Mouse (Mus musculus) MEL (cell line): ENCODE data around the gene Rps21. TPM values are rescaled to one million over a fixed set of nuclear protein-coding genes. Genes with fewer than 3 reads are reported as not detected.

ENCODE experiments used
- DNase-seq: peaks from one replicate; pipeline ENCODE4 v3.0.0; 2011; ENCODE audit warnings: low read depth, low spot score
- H3K27ac ChIP-seq: 2 replicates; pipeline ENCODE4 v1.5.1; 2012; ENCODE audit warnings: low read depth, mild to moderate bottlenecking, control low read depth, low read length, moderate library complexity; ENCODE audit not compliant: control insufficient read depth
- H3K27me3 ChIP-seq, 2 experiments: fragments of 150-350 bp in 1 of 2; sonication (generic) in 1 of 2; 2 replicates each; pipeline ENCODE4 v1.6.1; 2012; ENCODE audit warnings: low read length in 2 of 2, mild to moderate bottlenecking in 2 of 2, improper control_type of control experiment in 1 of 2, moderate library complexity in 1 of 2; ENCODE audit not compliant: insufficient read depth in 2 of 2, control insufficient read depth in 1 of 2
- H3K36me3 ChIP-seq, 2 experiments: 2 replicates each; pipeline ENCODE4 v1.6.1; 2012 to 2014; ENCODE audit warnings: low read length in 2 of 2, improper control_type of control experiment in 1 of 2, inconsistent platforms in 1 of 2, mild to moderate bottlenecking in 1 of 2; ENCODE audit not compliant: insufficient read depth in 2 of 2, control insufficient read depth in 1 of 2
- H3K4me1 ChIP-seq, 2 experiments: fragments of 150-350 bp in 1 of 2; sonication (generic) in 1 of 2; 2 replicates each; pipeline ENCODE4 v1.6.1; 2012; ENCODE audit warnings: low read length in 2 of 2, improper control_type of control experiment in 1 of 2, mild to moderate bottlenecking in 1 of 2; ENCODE audit not compliant: insufficient read depth in 2 of 2, control insufficient read depth in 1 of 2
- H3K4me3 ChIP-seq, 2 experiments: fragments of 150-350 bp in 1 of 2; sonication (generic) in 1 of 2; 2 replicates each; pipeline ENCODE4 v1.5.1; 2012; ENCODE audit warnings: low read depth in 2 of 2, low read length in 2 of 2, mild to moderate bottlenecking in 2 of 2, moderate library complexity in 2 of 2, control low read depth in 1 of 2, improper control_type of control experiment in 1 of 2; ENCODE audit not compliant: control insufficient read depth in 1 of 2, insufficient read depth in 1 of 2
- H3K79me2 ChIP-seq: 2 replicates; pipeline ENCODE4 v1.6.1; 2012; ENCODE audit warnings: mild to moderate bottlenecking, low read length, moderate library complexity; ENCODE audit not compliant: control insufficient read depth, poor library complexity, insufficient read depth
- H3K9ac ChIP-seq: 2 replicates; pipeline ENCODE4 v1.6.1; 2012; ENCODE audit warnings: low read depth, mild to moderate bottlenecking, control low read depth, low read length, moderate library complexity; ENCODE audit not compliant: control insufficient read depth, poor library complexity, severe bottlenecking
- H3K9me3 ChIP-seq: fragments of 150-350 bp; sonication (generic); replicated peaks from 2 replicates; pipeline ENCODE4 v1.6.1; 2012; ENCODE audit warnings: mild to moderate bottlenecking, low read length, improper control_type of control experiment, moderate library complexity; ENCODE audit not compliant: insufficient read depth
- BHLHE40 ChIP-seq: IDR thresholded peaks from 2 replicates; pipeline ENCODE4 v1.6.1; 2012; ENCODE audit warnings: low read depth, mild to moderate bottlenecking, inconsistent platforms, low read length, improper control_type of control experiment, borderline replicate concordance
- CHD1 ChIP-seq: IDR thresholded peaks from 2 replicates; pipeline ENCODE4 v1.6.1; 2012; ENCODE audit warnings: low read depth, mild to moderate bottlenecking, inconsistent platforms, low read length, improper control_type of control experiment
- CTCF ChIP-seq, 3 experiments: IDR thresholded peaks in 2 of 3; conservative IDR thresholded peaks in 1 of 3; 2 replicates each; pipeline ENCODE4 v1.5.1; 2011 to 2012; ENCODE audit warnings: low read length in 3 of 3, low read depth in 2 of 3, mild to moderate bottlenecking in 2 of 3, improper control_type of control experiment in 1 of 3, inconsistent platforms in 1 of 3, mixed read lengths in 1 of 3, moderate library complexity in 1 of 3; ENCODE audit not compliant: control insufficient read depth in 1 of 3, insufficient read depth in 1 of 3, poor library complexity in 1 of 3, severe bottlenecking in 1 of 3
- ELF1 ChIP-seq: IDR thresholded peaks from 2 replicates; pipeline ENCODE4 v1.6.1; 2014; ENCODE audit warnings: low read depth, mild to moderate bottlenecking, inconsistent platforms, low read length, improper control_type of control experiment, moderate library complexity
- EP300 ChIP-seq, 2 experiments: IDR thresholded peaks; 2 replicates each; pipeline ENCODE4 v1.6.1; 2011; ENCODE audit warnings: improper control_type of control experiment in 2 of 2, low read length in 2 of 2, low read depth in 1 of 2, mild to moderate bottlenecking in 1 of 2
- ETS1 ChIP-seq: IDR thresholded peaks from 2 replicates; pipeline ENCODE4 v1.6.1; 2012; ENCODE audit warnings: low read depth, mild to moderate bottlenecking, inconsistent platforms, low read length, improper control_type of control experiment, moderate library complexity
- GABPA ChIP-seq: IDR thresholded peaks from 2 replicates; pipeline ENCODE4 v1.6.1; 2012; ENCODE audit warnings: low read depth, mild to moderate bottlenecking, inconsistent platforms, low read length, improper control_type of control experiment, moderate library complexity
- HCFC1 ChIP-seq: IDR thresholded peaks from 2 replicates; pipeline ENCODE4 v1.6.1; 2012; ENCODE audit warnings: low read depth, mild to moderate bottlenecking, inconsistent platforms, low read length, improper control_type of control experiment, moderate library complexity
- JUND ChIP-seq: IDR thresholded peaks from 2 replicates; pipeline ENCODE4 v1.6.1; 2011; ENCODE audit warnings: low read depth, mild to moderate bottlenecking, improper control_type of control experiment, low read length
- KAT2A ChIP-seq: conservative IDR thresholded peaks from 2 replicates; pipeline ENCODE4 v1.6.1; 2012; ENCODE audit warnings: low read depth, low read length, improper control_type of control experiment, inconsistent platforms
- MAX ChIP-seq: IDR thresholded peaks from 2 replicates; pipeline ENCODE4 v1.6.1; 2011; ENCODE audit warnings: low read length, improper control_type of control experiment
- MAZ ChIP-seq: IDR thresholded peaks from 2 replicates; pipeline ENCODE4 v1.6.1; 2012; ENCODE audit warnings: low read depth, mild to moderate bottlenecking, inconsistent platforms, low read length, improper control_type of control experiment
- MXI1 ChIP-seq: IDR thresholded peaks from 2 replicates; pipeline ENCODE4 v1.6.1; 2011; ENCODE audit warnings: mild to moderate bottlenecking, low read depth, low read length, improper control_type of control experiment
- MYB ChIP-seq: IDR thresholded peaks from 2 replicates; pipeline ENCODE4 v1.6.1; 2011; ENCODE audit warnings: mild to moderate bottlenecking, low read depth, low read length, improper control_type of control experiment
- NRF1 ChIP-seq: IDR thresholded peaks from 2 replicates; pipeline ENCODE4 v1.6.1; 2014; ENCODE audit warnings: low read depth, mild to moderate bottlenecking, inconsistent platforms, low read length, improper control_type of control experiment, moderate library complexity; ENCODE audit not compliant: poor library complexity, insufficient read depth, severe bottlenecking
- POLR2A ChIP-seq, 2 experiments: IDR thresholded peaks; 2 replicates each; pipeline ENCODE4 v1.6.1; 2011 to 2012; ENCODE audit warnings: low read length in 2 of 2, mild to moderate bottlenecking in 2 of 2, control low read depth in 1 of 2, improper control_type of control experiment in 1 of 2, low read depth in 1 of 2, moderate library complexity in 1 of 2; ENCODE audit not compliant: control insufficient read depth in 1 of 2, insufficient read depth in 1 of 2, poor library complexity in 1 of 2
- POLR2AphosphoS2 ChIP-seq: IDR thresholded peaks from 2 replicates; pipeline ENCODE4 v1.6.1; 2011; ENCODE audit warnings: low read length, improper control_type of control experiment
- POLR2AphosphoS5 ChIP-seq: IDR thresholded peaks from 2 replicates; pipeline ENCODE4 v1.6.1; 2012; ENCODE audit warnings: low read depth, borderline replicate concordance, mild to moderate bottlenecking, inconsistent platforms, low read length, moderate library complexity, mixed read lengths
- RAD21 ChIP-seq: IDR thresholded peaks from 2 replicates; pipeline ENCODE4 v1.6.1; 2011; ENCODE audit warnings: mild to moderate bottlenecking, low read depth, low read length, improper control_type of control experiment
- RCOR1 ChIP-seq: IDR thresholded peaks from 2 replicates; pipeline ENCODE4 v1.6.1; 2012; ENCODE audit warnings: low read depth, mild to moderate bottlenecking, inconsistent platforms, low read length, improper control_type of control experiment
- SMC3 ChIP-seq: IDR thresholded peaks from 2 replicates; pipeline ENCODE4 v1.6.1; 2011; ENCODE audit warnings: low read depth, low read length, improper control_type of control experiment
- UBTF ChIP-seq: IDR thresholded peaks from 2 replicates; pipeline ENCODE4 v1.6.1; 2012; ENCODE audit warnings: low read depth, mild to moderate bottlenecking, inconsistent platforms, low read length, improper control_type of control experiment, moderate library complexity, borderline replicate concordance; ENCODE audit not compliant: insufficient read depth
- USF1 ChIP-seq: IDR thresholded peaks from 2 replicates; pipeline ENCODE4 v1.6.1; 2014; ENCODE audit warnings: low read depth, mild to moderate bottlenecking, inconsistent platforms, low read length, improper control_type of control experiment, moderate library complexity
- ZC3H11A ChIP-seq: IDR thresholded peaks from 2 replicates; pipeline ENCODE4 v1.6.1; 2012; ENCODE audit warnings: low read depth, mild to moderate bottlenecking, inconsistent platforms, low read length, improper control_type of control experiment
- ZKSCAN1 ChIP-seq: IDR thresholded peaks from 2 replicates; pipeline ENCODE4 v1.6.1; 2012; ENCODE audit warnings: low read depth, mild to moderate bottlenecking, inconsistent platforms, low read length, improper control_type of control experiment, moderate library complexity
- ZNF384 ChIP-seq: IDR thresholded peaks from 2 replicates; pipeline ENCODE4 v1.6.1; 2012; ENCODE audit warnings: low read depth, mild to moderate bottlenecking, inconsistent platforms, low read length, improper control_type of control experiment
- polyA plus RNA-seq, 2 experiments: library from polyadenylated mRNA; stranded (reverse) in 1 of 2; unstranded in 1 of 2; fragments of >175 nt in 1 of 2; fragments of >200 nt in 1 of 2; gene quantifications; 2 replicates each; pipeline versions ENCODE4 v1.2.1 to v1.2.4; 2012; ENCODE audit warnings: low replicate concordance in 2 of 2, low read depth in 1 of 2; ENCODE audit not compliant: insufficient read length in 2 of 2, insufficient read depth in 1 of 2, missing spikeins in 1 of 2
- total RNA-seq: library from RNA; depleted of rRNA; stranded (reverse); fragments of 300-350 nt; gene quantifications from 2 replicates; pipeline ENCODE4 v1.2.3, GENCODE M21; 2012

Gene Rps21
- total and polyA plus RNA-seq, 3 experiments = 995 to 4,916 (median 1,182) TPM

DNA sequence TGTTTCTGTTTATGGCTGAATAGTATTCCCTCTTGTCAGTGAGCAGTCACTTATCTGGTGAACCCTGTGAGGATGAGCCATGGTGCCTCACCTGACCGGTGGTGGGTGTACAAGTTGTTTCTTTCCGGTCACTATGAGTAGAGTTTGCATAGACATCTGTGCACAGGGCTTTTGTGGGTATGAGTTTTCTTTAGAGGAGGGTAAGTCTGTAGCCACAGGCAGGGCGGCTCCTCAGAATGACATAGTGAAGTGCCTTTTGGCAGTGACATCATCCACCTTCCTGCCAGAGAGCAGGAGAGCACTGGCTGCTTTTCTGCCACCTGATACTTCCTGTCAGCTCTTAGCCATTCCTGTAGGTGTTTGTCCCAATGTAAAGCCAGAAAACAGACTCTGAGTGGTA is 48.3 kb downstream of the Rps21 start:
- no peak overlapping the region for H3K27ac ChIP-seq
- TF ChIP-seq ZNF384 = no peak
- no peak for TF ChIP-seq POLR2AphosphoS5
- TF ChIP-seq CTCF (IDR thresholded peaks at IDR 0.05 in 2 of 3, conservative IDR thresholded peaks at IDR 0.05 in 1 of 3; ENCODE audit: control insufficient read depth in 1 of 3, insufficient read depth in 1 of 3, low read depth in 2 of 3, low read length in 3 of 3, poor library complexity in 1 of 3, severe bottlenecking in 1 of 3) = no peak
- no peak for TF ChIP-seq RAD21
- TF ChIP-seq USF1 = no peak
- no peak for TF ChIP-seq MYB
- TF ChIP-seq UBTF = no peak
- no peak for TF ChIP-seq BHLHE40
- TF ChIP-seq HCFC1 = no peak
- TF ChIP-seq MAZ = no peak
- no peak for TF ChIP-seq CHD1
- no peak for TF ChIP-seq POLR2A (IDR thresholded peaks at IDR 0.05; ENCODE audit: control insufficient read depth in 1 of 2, insufficient read depth in 1 of 2, low read depth in 1 of 2, low read length in 2 of 2, poor library complexity in 1 of 2)
- no peak for TF ChIP-seq MAX
- TF ChIP-seq ZC3H11A = no peak
- TF ChIP-seq ELF1 = no peak
- TF ChIP-seq NRF1 = no peak
- no peak for TF ChIP-seq GABPA
- no peak for TF ChIP-seq JUND
- no peak for TF ChIP-seq EP300 (IDR thresholded peaks at IDR 0.05; ENCODE audit: low read depth in 1 of 2, low read length in 2 of 2)
- no peak for DNase-seq
- H3K9me3 ChIP-seq = no peaks in the 10 kb centered on the region
- no peaks in the 10 kb centered on the region for H3K4me1 ChIP-seq
- no peaks in the 10 kb centered on the region for H3K79me2 ChIP-seq
- no peak overlapping the region for H3K4me3 ChIP-seq
- no peak overlapping the region for H3K9ac ChIP-seq
- H3K27me3 ChIP-seq = no peaks in the 10 kb centered on the region; a peak in 1 of 4 replicates
- H3K36me3 ChIP-seq = no peaks in the 10 kb centered on the region

- Histone ChIP-seq H3K9me3 (no peaks in the 10 kb centered on the region), H3K27me3 (no peaks in the 10 kb centered on the region; a peak in 1 of 4 replicates), H3K9ac (no peak overlapping the region), H3K27ac (no peak overlapping the region), H3K4me3 (no peak overlapping the region), H3K36me3 (no peaks in the 10 kb centered on the region), H3K4me1 (no peaks in the 10 kb centered on the region), H3K79me2 (no peaks in the 10 kb centered on the region)
- TF ChIP-seq ELF1 (no peak), MXI1 (no peak), POLR2AphosphoS5 (no peak), SMC3 (no peak), POLR2AphosphoS2 (no peak), ETS1 (no peak), ZKSCAN1 (no peak), ZNF384 (no peak), RCOR1 (no peak), MYB (no peak), RAD21 (no peak), ZC3H11A (no peak), KAT2A (no peak), MAX (no peak), NRF1 (no peak)
- DNase-seq = no peak
These were observed 48.8 kb downstream of the Rps21 start for GRCm38 (mm10) chr2:180306009-180306408.
